27 mouse cellular contexts compared by ENCODE assay signal in the genomic region with DNA sequence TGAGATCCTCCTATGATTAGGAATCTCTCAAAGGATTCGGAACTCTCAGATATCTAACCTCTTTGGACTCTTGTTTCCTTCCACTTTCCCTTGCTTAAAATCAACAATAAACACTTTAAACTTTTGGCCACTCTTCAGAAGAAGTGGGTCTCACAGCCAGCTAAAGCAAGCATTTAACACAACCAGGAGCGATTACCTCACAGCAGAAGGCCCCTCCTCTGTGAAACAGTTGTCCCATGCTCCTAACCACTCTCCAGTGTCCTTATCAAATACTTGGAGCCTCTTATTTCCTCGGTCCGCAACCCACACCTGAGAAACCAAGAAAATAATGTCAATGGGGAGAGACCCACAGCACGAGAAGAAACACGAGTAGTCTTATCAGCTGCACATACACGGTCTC. TPM values are rescaled to one million over a fixed set of nuclear protein-coding genes. Genes with fewer than 3 reads are reported as not detected.
DNase-seq lines count a peak whose midpoint lies in the region; ATAC-seq and TF ChIP-seq lines count a peak whose summit lies in the region.
"Had no signal": no experiment of that assay in that cellular context is flagged by ENCODE, and none has a peak within 500 bp of the region (broad histone marks: within the 10 kb centered on the region; RNA-seq: fewer than 3 reads in every experiment).

No protein-coding gene starts in this region.

- peaks cover 16% of the 10 kb centered on the region for H3K36me3 ChIP-seq in lung, postnatal 0 days (ENCODE audit: insufficient read depth, low read length)

- no peak for TF ChIP-seq CTCF in lung, postnatal 0 days (IDR thresholded peaks at IDR 0.05)

- H3K4me3 ChIP-seq in lung, postnatal 0 days (ENCODE audit: low read depth, low read length): no peak overlapping the region
- H3K4me3 ChIP-seq: forebrain, embryonic 10.5 days; forebrain, embryonic 13.5 days; heart, adult 2 months; heart, embryonic 10.5 days; heart, embryonic 13.5 days had no signal

- no peak overlapping the region for H3K4me2 ChIP-seq in lung, postnatal 0 days (replicated peaks; ENCODE audit: low read depth, low read length)
- H3K4me2 ChIP-seq: forebrain, embryonic 13.5 days; heart, embryonic 13.5 days; hindbrain, embryonic 14.5 days had no signal

- no peaks in the 10 kb centered on the region for H3K27me3 ChIP-seq in lung, postnatal 0 days (replicated peaks; ENCODE audit: insufficient read depth, low read length)
- H3K27me3 ChIP-seq: forebrain, embryonic 13.5 days; heart, embryonic 13.5 days had no signal

- no peak for TF ChIP-seq EP300 in lung, postnatal 0 days (IDR thresholded peaks at IDR 0.05)

- H3K4me1 ChIP-seq in lung, postnatal 0 days (ENCODE audit: insufficient read depth, low read depth, low read length): no peaks in the 10 kb centered on the region
- H3K4me1 ChIP-seq: forebrain, embryonic 10.5 days; forebrain, embryonic 13.5 days; heart, embryonic 10.5 days had no signal

- ATAC-seq in lung, postnatal 0 days: no peak
- ATAC-seq: CD4-positive, CD25-positive, alpha-beta regulatory T cell, adult 4 months; forebrain, embryonic 13.5 days; forebrain, embryonic 16.5 days had no signal

- H3K9me3 ChIP-seq in lung, postnatal 0 days (ENCODE audit: low read length): no peaks in the 10 kb centered on the region
- H3K9me3 ChIP-seq: forebrain, embryonic 10.5 days; forebrain, embryonic 13.5 days; heart, embryonic 10.5 days; heart, embryonic 13.5 days had no signal

- no peak overlapping the region for H3K27ac ChIP-seq in lung, postnatal 0 days (ENCODE audit: low read length)
- H3K27ac ChIP-seq: forebrain, embryonic 10.5 days; forebrain, embryonic 13.5 days; heart, adult 2 months; heart, embryonic 10.5 days; heart, embryonic 13.5 days; hindbrain, embryonic 14.5 days had no signal

- 69% methylated on average over 7 of the region's 7 CpGs for WGBS in lung, postnatal 0 days

- no peak overlapping the region for H3K9ac ChIP-seq in lung, postnatal 0 days (replicated peaks; ENCODE audit: low read depth)
- H3K9ac ChIP-seq: forebrain, embryonic 13.5 days; heart, embryonic 13.5 days; hindbrain, embryonic 14.5 days had no signal

- DNase-seq in kidney, postnatal 10 days: peak; percentile 1
- no peak for DNase-seq in kidney, adult 8-10 months
- DNase-seq in lung, postnatal 0 days (ENCODE audit: low spot score): peak; percentile 26
- no peak for DNase-seq in lung, postnatal 10 days
- DNase-seq in testis, postnatal 10 days (ENCODE audit: low spot score): peak; percentile 8
- DNase-seq in testis, postnatal 14 days (ENCODE audit: low spot score): no peak
- no peak for DNase-seq in kidney, postnatal 4 days
- DNase-seq: adrenal gland, adult 2 months; adrenal gland, postnatal 14 days; cerebellum, adult 11 months; cerebellum, adult 8-10 months; cerebellum, postnatal 10 days; gastrocnemius, postnatal 10 days; gastrocnemius, postnatal 36 days; heart, postnatal 14 days; heart, postnatal 4 days had no signal

RNA-seq across cellular contexts. Expression of gene Nhlrc3, which starts 9.8 kb away (rescaled TPM):
- 11.1 and 11.2 TPM in 2 replicates for polyA plus RNA-seq in lung, postnatal 0 days (2015; fragmentation: Nextera tagmentation; extraction: Ambion mirVana)

RNA-seq across cellular contexts. Expression of gene Proser1, which starts 10.1 kb away (rescaled TPM):
- polyA plus RNA-seq in lung, postnatal 0 days (2015; fragmentation: Nextera tagmentation; extraction: Ambion mirVana): 10.8 and 12.6 TPM in 2 replicates

RNA-seq across cellular contexts. Expression of gene Stoml3, which starts 35.1 kb away (rescaled TPM):
- polyA plus RNA-seq in lung, postnatal 0 days (2015; fragmentation: Nextera tagmentation; extraction: Ambion mirVana): 0.08 and 0.20 TPM in 2 replicates
- polyA plus RNA-seq: adrenal gland, adult 2 months; CD4-positive, CD25-positive, alpha-beta regulatory T cell, adult 4 months; embryonic facial prominence, embryonic 11.5 days; forebrain, embryonic 10.5 days; forebrain, embryonic 13.5 days; forebrain, embryonic 16.5 days; heart, adult 2 months; heart, embryonic 10.5 days; heart, embryonic 13.5 days; heart, embryonic 16.5 days; hindbrain, embryonic 11.5 days; hindbrain, embryonic 14.5 days had no signal

Comparison
In these comparisons a context has a peak if more than half of its experiments do, and no peak if none do; other contexts are left out.
1. DNase-seq: peak in kidney, postnatal 10 days (single experiment), lung, postnatal 0 days (single experiment) and testis, postnatal 10 days (single experiment); none in kidney, adult 8-10 months (0 of 2), lung, postnatal 10 days (single experiment), testis, postnatal 14 days (single experiment) and kidney, postnatal 4 days (0 of 2).